Mouse (Mus musculus) intestine, postnatal 0 days (tissue): Measurements from ENCODE around the gene Sncb. TPM values are rescaled to one million over a fixed set of nuclear protein-coding genes. Genes with fewer than 3 reads are reported as not detected.

Source experiments
- ATAC-seq: fragments of 200-750 bp; cut with Nextera tagmentation; 2 replicates; pipeline ENCODE4 v1.8.0; 2017; ENCODE audit warnings: mild to moderate bottlenecking, moderate TSS enrichment, moderate library complexity
- H3K27ac ChIP-seq: fragments of 300-500 bp; sonication (generic); 2 replicates; pipeline ENCODE4 v1.5.1; 2014; ENCODE audit warnings: mild to moderate bottlenecking, low read depth, low read length, moderate library complexity
- H3K27me3 ChIP-seq: fragments of 300-500 bp; sonication (generic); replicated peaks from 2 replicates; pipeline ENCODE4 v1.6.1; 2014; ENCODE audit warnings: low read length, mixed read lengths; ENCODE audit not compliant: control insufficient read depth, insufficient read depth
- H3K36me3 ChIP-seq: fragments of 300-500 bp; sonication (generic); 2 replicates; pipeline ENCODE4 v1.6.1; 2014; ENCODE audit warnings: mild to moderate bottlenecking, moderate library complexity; ENCODE audit not compliant: control insufficient read depth, insufficient read depth
- H3K4me1 ChIP-seq: fragments of 300-500 bp; sonication (generic); replicated peaks from 2 replicates; pipeline ENCODE4 v1.6.1; 2014; ENCODE audit warnings: antibody characterized with exemption, low read length, mixed read lengths; ENCODE audit not compliant: control insufficient read depth, insufficient read depth
- H3K4me2 ChIP-seq: fragments of 300-500 bp; sonication (generic); replicated peaks from 2 replicates; pipeline ENCODE4 v1.6.1; 2014; ENCODE audit warnings: low read depth, mild to moderate bottlenecking, moderate library complexity
- H3K4me3 ChIP-seq: fragments of 300-500 bp; sonication (generic); 2 replicates; pipeline ENCODE4 v1.5.1; 2014; ENCODE audit warnings: low read depth, low read length
- H3K9ac ChIP-seq: fragments of 300-500 bp; sonication (generic); 2 replicates; pipeline ENCODE4 v1.6.1; 2014; ENCODE audit warnings: mild to moderate bottlenecking, low read depth, low read length
- H3K9me3 ChIP-seq: fragments of 300-500 bp; sonication (generic); 2 replicates; pipeline ENCODE4 v1.6.1; 2016; ENCODE audit warnings: mixed run types; ENCODE audit not compliant: control insufficient read depth
- CTCF ChIP-seq: sonication (generic); IDR thresholded peaks from 2 replicates; pipeline ENCODE4 v1.5.1; 2016; ENCODE audit warnings: low read depth, mild to moderate bottlenecking, control low read depth, antibody characterized with exemption, moderate library complexity
- WGBS: fragments of 180-500 bp; shearing (Covaris S2); extraction: QIAGEN DNeasy Blood & Tissue Kit; methylation state at CpG from one replicate; pipeline ENCODE4 v1.1.7; 2014; 5-methylcytosine and 5-hydroxymethylcytosine counted together
- polyA plus RNA-seq: library from polyadenylated mRNA; unstranded; fragments of >200 nt; fragmentation: Nextera tagmentation; extraction: Ambion mirVana; gene quantifications from 2 replicates; pipeline ENCODE4 v1.2.1, GENCODE M21; 2015

The Sncb gene
- polyA plus RNA-seq, 1 experiment from 2014 or later: 0.37 TPM

DNA sequence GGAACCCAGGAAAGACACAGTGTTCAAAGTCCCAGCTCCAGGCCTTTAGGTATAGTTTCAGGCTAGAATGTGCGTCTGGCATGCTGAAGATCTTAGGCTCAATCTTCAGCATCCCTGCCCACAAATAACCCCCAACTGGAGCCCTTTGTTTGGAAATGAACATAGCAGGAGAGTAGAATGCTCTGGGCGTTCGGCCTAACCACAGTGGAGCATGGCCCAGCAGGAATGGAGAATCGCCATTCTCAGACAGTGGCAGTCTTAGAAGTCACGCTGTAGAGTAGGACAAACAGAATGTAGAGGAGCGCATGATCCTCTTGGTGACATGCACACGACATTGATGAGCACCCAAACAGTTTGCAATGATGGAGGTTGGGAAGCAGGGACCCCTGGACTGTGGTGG, 5.5 kb downstream of the Sncb start:
- H3K4me3 ChIP-seq: no peak overlapping the region
- 81% methylated on average over 7 of the region's 7 CpGs for WGBS
- H3K27me3 ChIP-seq: peaks cover 51% of the 10 kb centered on the region
- H3K9ac ChIP-seq: no peak overlapping the region
- ATAC-seq: no peak
- H3K27ac ChIP-seq: no peak overlapping the region
- H3K4me1 ChIP-seq: peaks cover 4% of the 10 kb centered on the region; the same call in 1 of the 2 replicates
- no peak overlapping the region for H3K4me2 ChIP-seq
- H3K9me3 ChIP-seq: no peaks in the 10 kb centered on the region
- H3K36me3 ChIP-seq: no peaks in the 10 kb centered on the region
- TF ChIP-seq CTCF: no peak

DNA sequence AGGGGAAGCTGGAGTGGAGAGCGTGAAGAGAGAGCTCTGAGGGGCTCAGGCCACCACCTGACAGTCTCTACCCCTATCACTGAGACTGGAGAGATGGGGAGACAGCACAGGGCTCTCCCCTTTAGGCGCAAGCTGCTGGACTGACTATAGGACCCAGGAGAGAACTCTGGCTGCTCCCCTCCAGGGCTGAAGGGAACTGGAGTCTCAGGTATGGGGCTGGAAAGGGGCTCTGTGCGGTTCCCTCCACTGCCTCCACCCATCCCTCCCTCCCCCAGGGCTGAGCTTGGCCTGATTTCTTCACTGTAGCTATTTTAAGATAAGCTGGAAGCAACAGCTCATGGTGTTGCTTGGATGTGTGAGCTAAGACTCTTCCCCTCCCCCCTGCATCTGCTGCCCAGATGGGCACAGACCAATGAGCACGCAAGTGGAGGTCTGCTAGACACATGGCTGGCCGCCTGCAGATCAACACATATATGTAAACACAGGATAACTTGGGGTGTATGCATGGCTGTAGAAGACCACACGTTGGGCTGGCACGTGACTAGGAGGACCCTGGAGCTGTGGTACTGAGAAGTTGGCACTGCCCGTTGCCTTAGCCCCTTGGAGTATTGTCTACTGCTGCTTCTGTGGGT, 6.1 kb downstream of the Sncb start:
- Histone ChIP-seq H3K4me1 (peaks cover 4% of the 10 kb centered on the region; the same call in 1 of the 2 replicates), H3K36me3 (no peaks in the 10 kb centered on the region), H3K9me3 (no peaks in the 10 kb centered on the region), H3K4me3 (no peak overlapping the region), H3K27ac (no peak overlapping the region), H3K27me3 (peaks cover 44% of the 10 kb centered on the region), H3K4me2 (no peak overlapping the region), H3K9ac (no peak overlapping the region)
- 64% methylated on average over 8 of the region's 8 CpGs for WGBS
- no peak for ATAC-seq
- no peak for TF ChIP-seq CTCF

DNA sequence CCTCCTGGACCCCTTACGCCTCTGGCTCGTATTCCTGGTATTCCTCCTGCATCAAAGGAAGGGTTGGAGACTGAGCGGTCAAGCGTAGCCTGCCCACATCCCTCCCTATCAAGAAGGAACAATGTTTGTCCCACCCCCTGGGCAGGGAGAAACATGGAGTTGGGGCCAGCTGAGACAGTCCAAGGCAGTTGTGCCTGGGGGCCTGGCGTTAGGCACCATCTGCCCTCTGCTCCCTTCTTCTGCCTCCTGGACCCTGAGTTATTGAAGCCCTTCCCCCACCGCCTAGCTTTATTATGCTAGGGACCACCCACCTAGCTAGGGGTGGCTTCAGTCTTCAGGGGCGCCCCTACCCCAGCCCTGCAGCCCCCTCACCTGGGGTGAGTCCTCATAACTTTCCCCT, 6.9 kb downstream of the Sncb start:
- Histone ChIP-seq H3K4me1 (peaks cover 4% of the 10 kb centered on the region; the same call in 1 of the 2 replicates), H3K4me3 (no peak overlapping the region), H3K9me3 (no peaks in the 10 kb centered on the region), H3K9ac (no peak overlapping the region), H3K27ac (no peak overlapping the region), H3K36me3 (no peaks in the 10 kb centered on the region), H3K27me3 (peaks cover 37% of the 10 kb centered on the region; the same call in 1 of the 2 replicates), H3K4me2 (no peak overlapping the region)
- TF ChIP-seq CTCF: no peak
- WGBS: 17% methylated on average over 7 of the region's 7 CpGs
- ATAC-seq: no peak

- no peak for ATAC-seq
Observed at GRCm38 (mm10) chr13:54758756-54759470, 7.5 kb downstream of the Sncb start.

DNA sequence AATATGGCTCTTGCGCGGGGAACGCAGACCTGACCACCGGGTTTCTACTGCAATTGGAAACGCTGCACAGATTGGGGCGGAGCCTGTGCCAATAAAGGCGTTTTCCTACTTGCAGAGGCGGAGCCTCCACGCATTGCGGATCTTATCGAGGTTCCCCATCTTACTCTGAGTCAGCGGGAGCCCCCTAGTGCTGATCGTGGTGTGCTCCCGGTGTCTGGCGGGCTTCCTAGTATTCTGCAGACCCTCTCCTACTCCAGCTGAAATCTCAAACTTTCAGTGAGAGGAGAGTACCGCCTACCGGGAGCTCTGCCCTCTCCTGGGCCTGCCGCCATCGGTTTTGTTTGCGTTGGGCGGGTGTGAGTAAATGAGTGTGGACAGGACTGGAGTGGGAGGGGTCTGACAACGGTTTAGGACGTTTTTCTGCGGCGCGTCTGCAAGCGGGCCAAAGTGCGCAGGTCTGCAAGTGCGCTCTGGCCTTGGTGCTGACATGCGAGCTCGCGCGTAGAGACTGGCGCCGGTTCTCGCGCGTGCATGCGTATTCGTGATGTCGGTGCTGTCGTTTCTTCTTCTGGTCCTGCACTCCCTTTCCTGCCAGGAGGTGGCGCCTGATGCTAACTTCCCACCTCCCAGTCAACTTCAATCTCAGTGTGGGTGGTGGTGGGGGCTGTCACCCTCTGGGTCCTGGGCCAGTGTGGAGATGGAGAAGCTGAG, 8.2 kb downstream of the Sncb start:
- peak; percentile 84 for ATAC-seq
- peaks cover 4% of the 10 kb centered on the region; the same call in 1 of the 2 replicates for H3K4me1 ChIP-seq
- WGBS: under 1% methylated on average over 43 of the region's 43 CpGs
- peaks cover 27% of the 10 kb centered on the region; the same call in 1 of the 2 replicates for H3K27me3 ChIP-seq
- TF ChIP-seq CTCF: peak; percentile 89
- peak overlapping the region; percentile 37 for H3K4me3 ChIP-seq
- no peaks in the 10 kb centered on the region for H3K9me3 ChIP-seq
- H3K27ac ChIP-seq: no peak overlapping the region
- H3K36me3 ChIP-seq: no peaks in the 10 kb centered on the region
- H3K4me2 ChIP-seq: peak overlapping the region; percentile 71
- H3K9ac ChIP-seq: no peak overlapping the region

More at GRCm38 (mm10) chr13:54758756-54759470, 7.5 kb downstream of the Sncb start:
- H3K27ac ChIP-seq: no peak overlapping the region
- H3K36me3 ChIP-seq: no peaks in the 10 kb centered on the region
- peaks cover 31% of the 10 kb centered on the region; the same call in 1 of the 2 replicates for H3K27me3 ChIP-seq
- 4% methylated on average over 29 of the region's 29 CpGs for WGBS
- H3K4me2 ChIP-seq: peak overlapping the region; percentile 71
- H3K4me3 ChIP-seq: no peak overlapping the region
- no peak for TF ChIP-seq CTCF
- peaks cover 4% of the 10 kb centered on the region; the same call in 1 of the 2 replicates for H3K4me1 ChIP-seq
- no peaks in the 10 kb centered on the region for H3K9me3 ChIP-seq
- no peak overlapping the region for H3K9ac ChIP-seq
